14 mouse cellular contexts compared by ENCODE assay signal in the genomic region with DNA sequence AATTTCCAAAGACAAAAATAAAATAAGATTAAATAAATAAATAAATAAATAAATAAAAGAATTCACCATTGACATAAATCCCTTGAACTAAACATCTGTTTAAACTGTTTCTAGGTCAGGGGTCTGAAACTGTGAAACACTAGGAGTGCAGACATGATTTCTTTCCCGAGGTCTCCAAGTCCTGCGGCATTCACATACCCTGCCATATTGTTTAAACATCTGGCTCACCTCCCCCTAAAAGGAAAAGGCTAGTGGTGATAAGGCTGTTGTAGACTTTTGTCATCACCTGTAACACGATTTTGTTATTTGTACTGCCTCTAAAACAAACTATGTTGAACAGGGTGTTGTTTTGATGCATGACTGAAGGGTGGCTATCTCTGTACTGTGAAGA.
"Had no signal": no experiment of that assay in that cellular context is flagged by ENCODE, and none has a peak within 500 bp of the region (broad histone marks: within the 10 kb centered on the region; RNA-seq: fewer than 3 reads in every experiment).

No protein-coding gene starts in this region.

- H3K9ac ChIP-seq: limb, embryonic 12.5 days; limb, embryonic 15.5 days; liver, embryonic 15.5 days had no signal

- H3K27ac ChIP-seq: limb, embryonic 12.5 days; liver, embryonic 15.5 days had no signal

- H3K4me3 ChIP-seq: limb, embryonic 12.5 days; limb, embryonic 15.5 days; liver, embryonic 15.5 days had no signal

- H3K4me2 ChIP-seq: limb, embryonic 12.5 days; limb, embryonic 15.5 days; liver, embryonic 11.5 days; liver, embryonic 15.5 days; midbrain, embryonic 11.5 days had no signal

- H3K36me3 ChIP-seq: limb, embryonic 12.5 days; liver, embryonic 15.5 days had no signal

- DNase-seq: kidney, postnatal 14 days; kidney, postnatal 4 days; left cerebral cortex, postnatal 4 days; lung, adult 2 months; lung, postnatal 14 days; lung, postnatal 4 days; midbrain, embryonic 14.5 days; thymus, adult 18-20 months; thymus, postnatal 36 days had no signal

- H3K27me3 ChIP-seq: limb, embryonic 12.5 days; limb, embryonic 15.5 days; liver, embryonic 15.5 days had no signal

- H3K9me3 ChIP-seq: limb, embryonic 12.5 days; limb, embryonic 15.5 days; liver, embryonic 15.5 days had no signal
